Mouse (Mus musculus): ENCODE results near the gene Trip10. TPM values are rescaled to one million over a fixed set of nuclear protein-coding genes. Genes with fewer than 3 reads are reported as not detected.

The Trip10 gene
- polyA plus RNA-seq, 2 experiments from 2014 or later: 1.7 to 2.5 TPM

DNA sequence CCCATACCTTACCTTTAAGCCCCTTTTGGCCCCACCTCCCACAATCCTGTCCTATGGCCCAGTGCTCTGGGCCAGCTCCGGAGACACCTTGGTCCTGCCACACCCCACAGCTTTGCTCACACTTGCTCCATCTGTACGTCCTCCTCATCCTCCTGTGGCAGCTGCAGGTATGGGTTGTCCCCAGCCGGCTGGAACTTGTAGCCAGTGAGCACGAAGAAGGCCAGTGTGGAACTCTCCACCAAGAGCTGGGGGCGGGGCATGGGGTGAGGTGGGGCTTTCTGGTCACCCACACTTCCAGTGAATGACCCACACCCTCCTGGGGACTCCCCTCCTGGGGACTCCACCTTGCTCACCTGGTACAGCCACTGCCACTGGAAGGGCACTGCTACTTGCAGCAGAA is 13.5 kb upstream of the Trip10 start:
- ATAC-seq: no peak

DNA sequence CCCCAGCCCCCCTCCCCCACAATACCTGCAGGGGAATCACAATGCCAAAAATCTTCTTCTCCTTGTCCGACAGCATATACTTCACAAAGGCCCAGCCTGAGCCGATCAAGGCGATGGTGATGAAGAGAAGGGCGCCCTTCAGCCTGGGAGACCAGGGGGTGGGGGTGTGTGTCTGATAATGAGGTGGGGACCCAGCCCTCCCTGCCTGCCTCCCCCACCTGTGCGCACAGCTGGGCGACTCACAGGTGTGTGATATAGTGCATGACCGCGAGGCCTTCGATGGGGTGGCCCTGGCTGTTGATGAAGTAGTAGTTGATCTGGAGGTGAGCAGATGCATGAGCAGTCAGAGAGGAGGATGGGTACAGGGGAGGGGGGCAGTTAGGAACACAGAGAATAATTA is 12.1 kb upstream of the Trip10 start:
- ATAC-seq: no peak

DNA sequence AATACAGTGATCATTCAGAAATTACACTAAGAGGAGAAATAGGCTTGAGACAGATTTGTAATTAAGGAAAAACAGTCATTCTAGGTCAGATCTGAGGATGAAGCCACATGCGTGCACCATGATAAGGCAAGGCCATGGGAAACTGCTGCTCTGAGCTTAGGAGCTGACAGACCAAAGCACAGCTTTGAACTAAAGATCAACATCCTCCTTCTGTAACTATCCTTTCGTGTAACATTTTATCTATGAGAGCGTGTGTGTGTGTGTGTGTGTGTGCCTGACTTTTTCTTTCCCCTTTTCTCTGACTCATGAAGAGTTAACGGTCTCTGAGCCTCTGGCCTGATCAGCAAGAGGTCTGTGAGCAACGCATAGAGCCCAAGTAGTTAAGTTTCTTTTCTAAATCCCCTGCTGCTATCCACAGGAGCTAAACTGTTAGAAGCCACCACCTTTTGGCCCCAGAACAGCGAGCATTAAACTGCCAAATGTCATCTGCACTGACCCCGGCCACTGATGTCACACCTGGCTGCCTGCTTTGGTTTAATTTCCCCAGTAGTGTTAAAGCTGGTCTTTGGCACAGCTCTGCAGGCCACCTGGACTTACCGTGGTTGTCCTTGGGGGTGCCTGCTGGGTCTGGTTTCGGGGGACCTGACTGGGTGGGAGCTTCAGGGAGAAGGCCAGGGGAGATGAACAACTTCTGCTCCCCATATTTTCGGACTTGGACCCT is 5.4 kb upstream of the Trip10 start:
- ATAC-seq: no peak

DNA sequence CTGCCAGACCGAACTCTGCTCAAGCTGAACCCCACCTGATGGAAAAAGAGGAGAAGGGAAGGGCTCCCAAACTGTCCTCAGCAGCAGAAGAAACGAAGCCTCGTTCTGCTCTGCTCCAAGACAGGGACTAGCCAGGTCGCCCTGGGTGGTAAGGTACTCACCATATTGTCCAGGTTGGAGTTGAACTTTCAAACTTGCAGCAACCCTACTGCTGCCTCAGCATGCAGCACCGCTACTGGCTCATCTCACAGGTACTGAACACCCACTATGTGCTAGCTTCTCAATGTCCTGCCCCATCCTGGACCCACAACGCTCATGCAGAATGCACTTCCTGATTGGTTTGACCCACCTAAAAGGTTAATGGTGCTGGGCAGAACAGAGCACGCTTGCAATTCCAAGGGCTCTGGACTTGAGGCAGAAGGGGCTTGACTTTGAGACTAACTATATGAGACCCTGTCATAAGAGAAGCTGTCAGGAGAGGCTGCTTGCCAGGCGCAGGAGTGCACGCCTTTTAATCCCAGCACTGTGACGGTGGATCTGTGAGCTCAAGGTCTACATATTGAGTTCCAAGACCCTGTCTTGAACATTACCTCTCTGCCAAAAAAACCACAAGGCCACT is 3.8 kb upstream of the Trip10 start:
- no peak for ATAC-seq

DNA sequence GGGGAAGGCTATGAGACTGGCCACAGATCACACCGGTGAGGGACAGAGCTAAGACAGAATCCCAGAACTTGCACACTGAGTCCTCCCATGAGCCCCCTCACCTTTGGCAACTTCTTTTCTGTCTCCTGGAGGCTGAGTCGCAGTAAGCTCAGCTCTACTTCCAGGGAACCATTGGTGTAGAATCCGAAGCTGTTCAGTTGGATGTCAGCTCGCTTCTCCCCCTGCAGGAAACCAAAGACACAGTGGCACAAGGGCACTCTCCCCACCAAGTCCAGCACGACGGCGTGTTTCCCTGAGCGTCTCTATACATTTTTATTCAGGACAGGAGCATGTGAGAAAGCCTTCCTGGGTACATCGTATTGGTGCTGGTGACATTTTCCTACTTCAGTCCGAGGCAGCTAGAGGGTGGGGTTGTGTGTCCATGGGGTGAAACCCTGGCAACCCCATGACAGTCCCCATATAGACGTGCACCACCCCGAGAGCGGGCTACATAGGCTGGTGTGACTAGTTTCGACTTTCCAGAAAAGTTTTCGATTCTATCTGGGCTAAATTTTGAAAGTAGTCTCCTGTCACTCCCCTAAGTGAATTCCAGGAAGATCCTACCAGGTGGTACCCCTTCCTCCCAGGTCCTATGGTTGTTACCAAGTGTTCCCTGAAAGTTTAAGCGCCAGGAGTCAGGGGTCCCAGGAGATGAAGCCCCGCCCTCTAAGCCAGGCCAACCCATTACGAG is 2.4 kb upstream of the Trip10 start:
- no peak for ATAC-seq

DNA sequence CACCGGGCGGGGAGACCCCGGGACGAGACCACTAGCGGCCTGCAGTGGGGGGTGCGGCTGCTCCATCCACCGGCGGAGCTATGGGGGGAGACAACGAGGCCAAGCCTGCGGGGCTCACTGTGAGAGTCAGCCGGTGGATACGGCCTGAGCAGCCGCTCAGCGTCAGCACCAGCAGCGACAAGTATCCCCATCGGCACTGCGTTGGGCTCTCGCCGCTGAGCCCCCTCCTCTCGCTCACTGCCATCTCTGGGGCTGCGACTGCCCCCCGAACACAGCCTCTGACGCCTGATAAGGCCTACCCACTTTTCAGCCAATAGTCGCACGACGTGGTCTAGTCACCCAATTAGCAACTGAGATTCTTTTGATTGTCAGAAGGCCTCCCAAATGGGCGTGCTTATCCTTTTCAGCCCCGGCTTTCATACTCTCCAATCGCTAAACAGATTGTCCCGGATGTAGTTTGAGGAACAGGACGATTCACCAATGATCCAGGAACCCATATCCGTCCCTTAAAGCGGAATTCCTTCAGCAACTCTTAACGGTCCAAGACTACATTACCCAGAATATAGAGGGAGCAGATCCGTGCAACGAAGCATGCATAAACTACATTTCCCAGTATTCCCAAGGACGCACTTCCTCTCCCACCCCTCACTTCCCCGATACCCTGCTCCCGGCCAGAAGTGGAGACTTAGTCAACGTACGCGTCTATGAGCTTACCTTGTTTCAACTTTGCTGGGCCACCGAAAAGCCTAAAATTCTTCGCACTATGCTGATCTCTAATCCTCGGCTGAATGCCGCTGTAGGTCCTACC is 1.7 kb upstream of the Trip10 start:
- ATAC-seq: peak; percentile 82

DNA sequence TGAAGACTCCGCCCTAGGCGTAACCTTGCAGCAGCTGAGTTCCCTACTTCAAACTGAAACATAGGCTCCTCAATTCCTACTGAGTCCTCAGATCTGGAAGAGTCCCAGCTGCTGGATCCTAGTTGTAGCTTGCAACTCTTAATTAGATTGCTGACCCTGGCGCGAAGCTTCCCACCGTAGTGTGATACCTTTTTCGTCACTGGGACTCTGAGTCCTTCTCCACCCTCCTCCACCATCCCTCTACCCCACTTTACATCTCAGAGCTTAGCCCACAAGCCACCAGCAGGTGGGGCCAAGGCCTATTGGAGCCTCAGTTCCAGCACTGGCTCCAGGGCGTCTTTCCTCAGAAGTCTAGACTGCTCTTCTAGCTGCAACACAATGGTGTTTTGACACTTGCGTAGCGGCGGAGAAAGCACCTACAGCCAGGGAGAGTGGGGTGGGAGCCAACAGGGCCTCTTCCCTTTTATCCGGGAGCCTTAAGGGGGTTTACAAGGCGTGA is 1.0 kb upstream of the Trip10 start, which contains the start of gene Gpr108:
Gpr108 (minus strand) TSS at position 246 of the 499 bp plus-strand sequence.
- peak; percentile 62 for ATAC-seq

DNA sequence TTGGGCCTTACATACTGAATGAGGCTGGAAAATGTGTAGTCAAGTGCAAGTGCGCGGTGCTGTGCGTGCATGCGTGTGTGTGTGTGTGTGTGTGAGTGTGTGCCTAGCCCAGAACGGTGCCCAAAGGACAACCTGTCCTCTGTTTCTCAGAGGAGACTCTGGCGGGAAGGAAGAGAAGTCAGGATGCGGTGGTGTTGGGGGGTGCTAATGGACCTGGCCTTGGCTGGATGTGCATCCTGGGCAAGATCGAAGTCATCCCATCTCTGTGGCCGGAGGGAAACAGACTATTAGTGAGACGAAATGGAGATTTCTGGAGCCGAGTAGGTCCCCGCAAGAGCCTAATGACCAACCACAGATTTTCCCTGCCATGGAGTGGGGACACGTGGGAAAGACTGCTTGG is 484 bp upstream of the Trip10 start:
- no peak for ATAC-seq

DNA sequence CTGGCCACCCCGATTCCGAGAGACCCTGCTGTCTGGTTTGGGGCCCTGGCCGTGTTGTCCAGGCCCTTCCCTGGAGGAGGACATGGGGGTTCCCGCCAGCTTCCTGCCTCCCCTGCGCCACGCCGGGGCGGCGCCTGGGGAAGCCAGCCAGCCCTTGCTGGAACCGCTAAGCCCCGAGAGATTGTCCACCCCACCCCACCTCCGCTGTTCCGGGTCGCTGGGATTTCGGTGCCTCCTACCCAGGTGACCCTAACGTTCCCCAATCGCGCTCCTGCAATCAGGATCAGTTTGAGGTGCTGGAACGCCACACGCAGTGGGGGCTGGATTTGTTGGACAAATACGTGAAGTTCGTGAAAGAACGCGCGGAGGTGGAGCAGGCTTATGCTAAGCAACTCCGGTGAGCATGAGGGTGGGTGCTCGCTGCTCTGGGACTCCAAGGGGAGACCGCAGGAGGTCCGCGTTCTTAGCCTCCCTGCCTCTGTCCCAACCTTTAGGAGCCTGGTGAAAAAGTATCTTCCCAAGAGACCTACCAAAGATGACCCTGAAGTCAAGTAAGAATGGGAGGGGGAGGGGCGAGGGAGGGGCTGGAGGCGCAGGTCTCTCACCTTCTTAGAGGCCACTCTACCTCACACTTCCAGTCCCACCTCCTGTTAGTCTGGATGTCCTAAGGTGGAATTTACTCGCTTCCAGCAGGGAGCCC is 1.4 kb downstream of the Trip10 start:
- no peak for ATAC-seq

DNA sequence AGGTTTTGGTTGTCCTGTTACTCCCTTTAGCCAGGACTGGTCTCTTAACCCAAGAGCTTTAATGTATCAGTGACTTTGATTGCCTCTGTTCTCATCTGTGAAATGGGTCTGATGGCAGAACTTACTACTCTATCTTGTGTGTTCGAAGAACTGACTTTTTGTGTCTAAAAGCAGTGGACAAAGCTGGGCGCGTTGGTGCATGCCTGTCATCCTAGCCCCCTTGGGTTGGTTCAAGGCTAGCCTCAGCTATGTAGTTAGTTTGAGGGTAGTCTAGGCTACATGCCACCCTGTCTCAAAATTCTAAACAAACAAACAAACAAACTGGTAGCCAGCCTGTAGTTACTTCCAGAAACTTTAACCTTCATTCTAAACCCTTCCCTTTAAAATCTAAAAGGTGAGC is 2.2 kb downstream of the Trip10 start:
- no peak for ATAC-seq

DNA sequence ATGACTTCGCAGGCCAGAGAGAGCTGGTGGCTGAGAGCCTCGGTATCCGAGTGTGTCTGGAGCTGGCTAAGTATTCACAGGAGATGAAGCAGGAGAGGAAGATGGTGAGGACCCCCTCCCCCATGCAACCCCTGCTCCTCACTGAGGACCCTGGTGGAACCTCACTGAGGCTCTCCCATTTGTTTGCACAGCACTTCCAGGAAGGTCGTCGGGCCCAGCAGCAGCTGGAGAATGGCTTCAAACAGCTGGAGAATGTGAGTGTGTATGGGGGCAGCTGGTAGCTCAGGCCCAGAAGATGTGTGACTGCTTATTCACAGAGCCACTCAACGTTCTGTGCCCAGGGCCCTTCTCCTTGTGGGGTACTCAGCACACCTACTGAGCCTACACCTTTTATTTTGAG is 4.1 kb downstream of the Trip10 start:
- ATAC-seq: no peak

DNA sequence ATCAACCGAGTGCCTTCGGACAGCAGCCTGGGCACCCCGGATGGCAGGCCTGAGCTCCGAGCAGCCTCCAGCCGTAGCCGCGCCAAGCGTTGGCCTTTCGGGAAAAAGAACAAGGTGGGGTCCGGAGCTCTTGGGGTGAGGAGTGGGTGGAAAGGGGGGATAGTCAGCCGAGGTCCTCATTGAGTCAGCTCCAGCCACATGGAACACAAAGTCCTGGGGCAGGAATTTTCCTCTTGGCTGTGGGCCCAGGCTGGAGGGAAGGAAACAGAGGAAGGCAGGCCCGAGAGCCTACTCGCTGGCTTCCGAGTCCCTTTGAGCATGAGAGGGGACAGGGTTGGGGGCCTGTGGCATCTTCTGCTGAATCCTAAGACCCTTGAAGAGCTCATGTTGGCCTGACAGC is 6.1 kb downstream of the Trip10 start:
- no peak for ATAC-seq

DNA sequence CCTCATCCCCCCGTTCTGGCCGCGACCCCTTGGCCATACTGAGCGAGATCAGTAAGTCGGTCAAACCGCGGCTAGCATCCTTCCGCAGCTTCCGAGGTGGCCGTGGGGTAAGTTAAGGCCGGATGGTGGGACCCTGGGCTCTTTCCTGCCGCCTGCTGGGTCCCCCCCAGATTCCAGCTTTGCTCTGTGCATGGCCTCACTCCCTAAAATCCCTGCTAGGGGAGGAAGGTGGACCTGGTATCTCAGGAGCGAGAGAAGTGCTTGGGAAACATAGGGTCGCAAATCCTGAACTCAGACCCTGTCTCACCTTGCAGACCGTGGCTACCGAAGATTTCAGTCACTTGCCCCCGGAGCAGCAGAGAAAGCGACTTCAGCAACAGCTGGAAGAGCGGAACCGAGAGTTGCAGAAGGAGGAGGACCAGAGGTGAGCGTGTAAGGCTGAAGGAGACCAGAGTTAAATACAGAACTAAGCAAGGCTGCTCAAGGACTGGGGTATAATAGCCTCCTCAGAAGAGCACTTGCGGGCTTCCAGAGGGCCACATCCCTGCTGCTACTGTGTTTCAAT is 7.7 kb downstream of the Trip10 start:
- ATAC-seq: no peak

DNA sequence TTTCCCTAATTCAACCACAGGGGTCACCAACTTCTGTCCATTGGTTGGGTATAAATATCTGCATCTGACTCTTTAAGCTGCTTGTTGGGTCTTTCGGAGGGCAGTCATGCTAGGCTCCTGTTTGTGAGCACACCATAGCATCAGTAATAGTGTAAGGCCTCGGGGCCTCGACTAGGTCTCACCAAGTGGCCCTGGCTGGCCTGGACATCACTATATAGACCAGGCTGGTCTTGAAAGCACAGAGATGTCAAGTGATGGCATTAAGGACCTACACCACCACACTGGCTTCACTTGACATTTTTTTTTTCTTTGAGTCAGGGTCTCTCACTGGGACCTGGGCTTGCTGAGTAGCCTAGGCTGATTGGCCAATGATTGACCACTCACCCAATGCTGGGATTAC is 8.9 kb downstream of the Trip10 start:
- ATAC-seq: no peak

DNA sequence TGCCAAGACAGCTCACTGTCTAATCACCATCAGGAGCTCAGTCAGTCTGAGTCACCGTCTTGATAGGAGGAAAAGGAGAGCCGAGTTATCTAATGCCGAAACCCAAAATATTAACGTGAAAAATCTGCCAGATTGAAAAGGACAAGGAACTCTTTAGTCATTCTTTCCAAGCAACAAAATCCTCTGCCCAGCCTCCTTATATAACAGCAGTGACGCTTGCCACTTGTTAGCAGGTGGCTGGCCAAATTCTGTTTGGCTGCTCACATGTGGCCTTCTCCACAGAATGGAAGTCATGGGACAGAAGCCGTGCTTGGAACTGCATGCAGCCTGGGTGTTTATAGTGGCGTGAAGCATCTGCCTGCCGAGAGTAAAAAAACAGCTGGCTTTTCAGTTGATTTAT is 10.5 kb downstream of the Trip10 start:
- ATAC-seq: no peak

DNA sequence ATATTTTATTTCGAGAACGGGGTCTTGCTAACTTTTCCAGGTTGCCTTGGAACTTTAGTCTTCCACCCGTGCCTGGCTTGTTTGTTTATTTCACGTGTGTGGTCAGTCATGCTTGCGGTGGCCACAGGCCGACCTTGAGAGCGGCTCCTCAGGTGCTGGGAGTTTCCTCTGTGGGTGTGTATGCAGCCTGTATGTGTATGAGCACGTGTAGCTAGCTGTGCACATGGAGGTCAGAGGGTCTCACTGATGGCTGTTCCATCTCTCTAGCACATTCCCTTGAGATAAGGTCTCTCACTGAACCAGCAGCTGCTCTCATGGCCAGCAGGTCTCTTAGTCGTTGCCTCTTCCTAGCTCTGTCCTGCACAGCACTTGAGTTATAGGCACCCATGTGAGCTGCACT is 11.1 kb downstream of the Trip10 start:
- no peak for ATAC-seq

DNA sequence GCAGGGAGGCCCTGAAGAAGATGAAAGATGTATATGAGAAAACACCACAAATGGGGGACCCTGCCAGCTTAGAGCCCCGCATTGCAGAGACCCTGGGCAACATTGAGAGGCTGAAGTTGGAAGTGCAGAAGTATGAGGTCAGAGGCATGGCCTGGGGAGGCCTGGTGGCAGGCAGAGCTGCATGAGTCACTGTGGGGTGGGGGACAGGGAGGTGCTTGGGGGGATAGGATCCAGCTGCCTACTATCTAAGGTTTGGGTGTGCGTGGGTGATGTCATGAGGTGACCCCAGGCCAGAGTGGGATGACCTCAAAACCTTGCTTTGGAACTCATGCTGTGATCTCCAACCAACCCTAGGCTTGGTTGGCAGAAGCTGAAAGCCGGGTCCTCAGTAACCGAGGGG is 12.0 kb downstream of the Trip10 start:
- no peak for ATAC-seq

DNA sequence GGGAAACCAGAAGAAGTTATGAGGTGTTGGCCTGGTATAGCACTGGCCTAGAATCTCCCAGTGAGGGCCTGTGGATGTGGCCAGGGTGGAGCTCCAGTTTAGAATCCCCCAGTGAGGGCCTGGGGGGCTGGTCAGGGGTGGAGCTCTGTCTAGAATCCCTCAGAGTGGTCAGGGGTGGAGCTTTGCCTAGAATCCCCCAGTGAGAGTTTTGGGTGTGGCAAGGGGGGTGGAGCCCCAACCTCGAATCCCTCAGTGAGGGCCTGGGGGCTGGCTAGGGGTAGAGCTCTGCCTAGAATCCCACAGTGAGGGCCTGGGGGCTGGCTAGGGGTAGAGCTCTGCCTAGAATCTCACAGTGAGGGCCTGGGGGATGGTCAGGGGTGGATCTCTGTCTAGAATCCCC is 12.5 kb downstream of the Trip10 start:
- no peak for ATAC-seq

DNA sequence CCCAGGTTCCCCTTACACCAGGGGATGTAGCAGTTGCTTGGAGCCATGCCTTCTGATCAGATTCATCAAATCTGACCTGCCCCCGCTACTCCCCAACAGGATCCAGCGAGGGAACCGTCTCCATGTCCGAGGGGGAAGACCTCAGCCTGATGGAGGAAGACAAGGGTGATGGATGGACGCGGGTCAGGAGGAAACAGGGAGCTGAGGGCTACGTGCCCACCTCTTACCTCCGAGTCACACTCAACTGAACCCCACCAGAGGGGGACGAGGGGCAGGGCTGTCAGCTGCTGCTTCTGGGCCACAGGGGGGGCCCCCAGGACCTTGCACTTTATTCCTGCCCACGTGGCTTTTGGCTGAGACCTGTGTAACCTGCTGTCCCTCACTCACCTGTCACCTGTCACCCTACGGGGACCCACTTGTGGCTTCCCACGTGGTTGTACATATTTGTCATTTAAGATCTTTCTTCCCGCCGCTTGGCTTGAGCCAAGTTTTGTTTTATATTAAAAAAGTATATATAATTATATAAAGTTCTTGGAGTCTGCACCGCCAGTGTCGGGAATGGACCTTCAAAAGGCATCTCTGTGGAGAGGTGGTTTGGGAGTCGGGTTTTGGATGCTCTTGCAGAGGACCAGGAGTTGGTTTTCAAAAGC is 13.8 kb downstream of the Trip10 start:
- ATAC-seq: no peak

DNA sequence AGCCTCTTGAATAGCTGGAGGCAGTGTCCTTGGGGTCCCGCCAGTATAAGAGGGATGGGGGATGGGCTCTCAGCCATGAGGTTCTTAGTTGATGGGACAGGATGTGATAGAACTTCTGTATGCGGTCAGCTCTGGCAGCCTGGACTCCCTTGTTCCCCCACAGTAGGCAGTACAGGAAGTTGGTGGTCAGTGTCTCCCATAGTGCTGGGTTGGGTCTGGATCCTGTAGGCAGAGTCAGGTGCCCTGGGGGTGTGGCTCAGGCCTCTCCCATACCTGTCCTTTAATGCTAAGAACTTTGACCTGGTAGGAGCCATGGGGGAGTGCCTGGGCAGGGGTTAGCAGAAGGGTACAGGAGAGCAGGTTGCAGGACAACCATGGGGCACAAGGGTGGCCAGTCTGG is 14.9 kb downstream of the Trip10 start:
- peak; percentile 61 for ATAC-seq
